Mouse (Mus musculus) stomach, postnatal 0 days (tissue): ENCODE results near the gene Fgfr4. TPM values are rescaled to one million over a fixed set of nuclear protein-coding genes. Genes with fewer than 3 reads are reported as not detected.
"Not testable (repeated sequence)": the region's sequence is repeated elsewhere in the genome, so short reads cannot be mapped to it uniquely, and the experiment has no call there.

Experiments
- ATAC-seq: fragments of 200-750 bp; cut with Nextera tagmentation; 2 replicates; pipeline ENCODE4 v1.8.0; 2017; ENCODE audit not compliant: low FRiP score, low TSS enrichment
- DNase-seq: peaks from one replicate; pipeline ENCODE4 v3.0.0-alpha.2; 2016; ENCODE audit warnings: low spot score
- H3K27ac ChIP-seq: fragments of 300-500 bp; sonication (generic); replicated peaks from 2 replicates; pipeline ENCODE4 v1.5.1; 2014; ENCODE audit warnings: mild to moderate bottlenecking, control low read depth
- H3K27me3 ChIP-seq: fragments of 300-500 bp; sonication (generic); 2 replicates; pipeline ENCODE4 v1.6.1; 2014; ENCODE audit warnings: low read length; ENCODE audit not compliant: control insufficient read depth, insufficient read depth
- H3K36me3 ChIP-seq: fragments of 300-500 bp; sonication (generic); 2 replicates; pipeline ENCODE4 v1.6.1; 2014; ENCODE audit warnings: low read length, mixed read lengths; ENCODE audit not compliant: control insufficient read depth, insufficient read depth
- H3K4me1 ChIP-seq: fragments of 300-500 bp; sonication (generic); replicated peaks from 2 replicates; pipeline ENCODE4 v1.6.1; 2014; ENCODE audit warnings: antibody characterized with exemption; ENCODE audit not compliant: control insufficient read depth, insufficient read depth
- H3K4me2 ChIP-seq: fragments of 300-500 bp; sonication (generic); replicated peaks from 2 replicates; pipeline ENCODE4 v1.6.1; 2014; ENCODE audit warnings: low read depth, mild to moderate bottlenecking, control low read depth, moderate library complexity
- H3K4me3 ChIP-seq: fragments of 300-500 bp; sonication (generic); 2 replicates; pipeline ENCODE4 v1.5.1; 2014; ENCODE audit warnings: low read depth, low read length, control low read depth
- H3K9ac ChIP-seq: fragments of 300-500 bp; sonication (generic); 2 replicates; pipeline ENCODE4 v1.6.1; 2014; ENCODE audit warnings: mild to moderate bottlenecking, low read length, control low read depth, mixed read lengths
- H3K9me3 ChIP-seq: fragments of 300-500 bp; sonication (generic); 2 replicates; pipeline ENCODE4 v1.6.1; 2016; ENCODE audit warnings: low read length; ENCODE audit not compliant: control insufficient read depth
- CTCF ChIP-seq: IDR thresholded peaks from 2 replicates; pipeline ENCODE4 v1.5.1; 2016; ENCODE audit warnings: antibody characterized with exemption, low read depth, mild to moderate bottlenecking, moderate library complexity
- EP300 ChIP-seq: optimal IDR thresholded peaks from 2 replicates; pipeline ENCODE3; 2016; ENCODE audit warnings: antibody characterized with exemption
- WGBS: fragments of 180-500 bp; shearing (Covaris S2); extraction: QIAGEN DNeasy Blood & Tissue Kit; methylation state at CpG from one replicate; pipeline ENCODE4 v1.1.7; 2014; 5-methylcytosine and 5-hydroxymethylcytosine counted together
- polyA plus RNA-seq: library from polyadenylated mRNA; unstranded; fragments of >200 nt; fragmentation: Nextera tagmentation; extraction: Ambion mirVana; gene quantifications from 2 replicates; pipeline ENCODE4 v1.2.1, GENCODE M21; 2015

Gene Fgfr4
- polyA plus RNA-seq, 1 experiment from 2014 or later, result 1.4 TPM

- DNase-seq, result no peak
- no peak for ATAC-seq
- peak; percentile 61 for TF ChIP-seq CTCF
- no peak for TF ChIP-seq EP300
- no peaks in the 10 kb centered on the region for H3K4me1 ChIP-seq
- H3K27me3 ChIP-seq, result no peaks in the 10 kb centered on the region
- WGBS, result 70% methylated on average over 4 of the region's 4 CpGs
- H3K9ac ChIP-seq, result no peak overlapping the region
- H3K36me3 ChIP-seq, result no peaks in the 10 kb centered on the region
- H3K4me3 ChIP-seq, result no peak overlapping the region
- no peak overlapping the region for H3K27ac ChIP-seq
- no peaks in the 10 kb centered on the region for H3K9me3 ChIP-seq
- no peak overlapping the region for H3K4me2 ChIP-seq
These were observed 25.6 kb downstream of the Fgfr4 start for GRCm38 (mm10) chr13:55177903-55178496.

GRCm38 (mm10) chr13:55178556-55178955, 26.1 kb downstream of the Fgfr4 start:
- peak; percentile 19; the same call in 1 of the 2 replicates for ATAC-seq
- Histone ChIP-seq H3K4me3 (no peak overlapping the region), H3K9ac (no peak overlapping the region), H3K27ac (no peak overlapping the region), H3K4me2 (no peak overlapping the region), H3K4me1 (no peaks in the 10 kb centered on the region), H3K27me3 (no peaks in the 10 kb centered on the region), H3K9me3 (no peaks in the 10 kb centered on the region), H3K36me3 (no peaks in the 10 kb centered on the region)
- 31% methylated on average over 2 of the region's 2 CpGs for WGBS
- no peak for TF ChIP-seq EP300
- TF ChIP-seq CTCF, result peak; percentile 91
- DNase-seq, result peak; percentile 81

- WGBS, result 90% methylated on average over 3 of the region's 3 CpGs
These were observed 27.2 kb downstream of the Fgfr4 start for GRCm38 (mm10) chr13:55179591-55179990.

GRCm38 (mm10) chr13:55181786-55182172, 29.3 kb downstream of the Fgfr4 start:
- 75% methylated on average over 2 of the region's 2 CpGs for WGBS
- H3K27ac ChIP-seq, result peak overlapping the region; percentile 85
- no peak for ATAC-seq

More at GRCm38 (mm10) chr13:55179591-55179990, 27.2 kb downstream of the Fgfr4 start:
- Histone ChIP-seq H3K4me1 (no peaks in the 10 kb centered on the region), H3K9me3 (no peaks in the 10 kb centered on the region), H3K27ac (no peak overlapping the region), H3K4me2 (no peak overlapping the region), H3K36me3 (no peaks in the 10 kb centered on the region), H3K27me3 (no peaks in the 10 kb centered on the region), H3K4me3 (no peak overlapping the region), H3K9ac (no peak overlapping the region)
- DNase-seq (no peak), ATAC-seq (no peak)
- no peak for TF ChIP-seq CTCF
- no peak for TF ChIP-seq EP300

DNA sequence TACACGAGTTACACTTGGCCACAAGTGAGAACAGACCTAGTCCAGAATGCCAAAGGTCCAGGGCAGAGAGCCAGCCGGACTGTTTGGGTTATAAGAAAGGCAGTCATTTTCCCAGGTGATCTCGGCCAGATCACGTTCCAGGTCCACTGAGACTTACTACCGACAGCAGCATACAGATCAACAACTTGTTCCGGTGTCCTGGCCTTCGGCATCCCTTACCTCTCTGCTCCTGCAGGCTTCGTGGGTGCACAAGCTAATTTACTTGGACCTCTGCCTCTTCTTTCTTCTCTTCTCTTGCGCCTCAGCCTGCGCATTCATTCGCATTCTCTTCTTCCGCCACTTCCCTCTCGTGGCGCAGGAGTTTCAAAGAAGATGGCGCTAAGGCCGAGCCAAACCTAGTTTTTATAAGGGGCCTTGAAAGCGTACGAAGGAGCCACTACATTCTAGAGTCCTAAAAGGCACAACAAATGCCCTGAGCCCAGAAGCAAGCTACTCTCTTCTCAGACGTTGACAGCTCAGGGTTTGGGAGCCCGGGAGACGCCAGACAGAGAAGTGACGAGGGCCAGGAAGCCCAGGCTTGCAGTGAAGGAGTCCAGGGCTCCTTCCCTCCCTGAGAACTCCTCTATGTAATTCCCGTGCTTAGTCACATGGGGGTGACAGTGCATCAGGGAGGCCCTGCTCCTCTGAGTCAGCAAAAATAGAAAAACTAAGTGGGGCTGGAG, 29.9 kb downstream of the Fgfr4 start:
- H3K9ac ChIP-seq, result peak overlapping the region; percentile 43
- peak overlapping the region; percentile 60 for H3K4me2 ChIP-seq
- H3K4me1 ChIP-seq, result no peaks in the 10 kb centered on the region
- peak overlapping the region; percentile 40 for H3K4me3 ChIP-seq
- H3K27me3 ChIP-seq, result no peaks in the 10 kb centered on the region
- peak; percentile 79 for DNase-seq
- no peaks in the 10 kb centered on the region for H3K9me3 ChIP-seq
- WGBS, result 2% methylated on average over 23 of the region's 23 CpGs
- ATAC-seq, result peak; percentile 92
- TF ChIP-seq CTCF, result peak; percentile 77
- no peak for TF ChIP-seq EP300
- no peaks in the 10 kb centered on the region for H3K36me3 ChIP-seq
- H3K27ac ChIP-seq, result peak overlapping the region; percentile 85

More at GRCm38 (mm10) chr13:55181786-55182172, 29.3 kb downstream of the Fgfr4 start:
- no peak for DNase-seq
- no peak for TF ChIP-seq CTCF
- no peak for TF ChIP-seq EP300
- Histone ChIP-seq H3K4me2 (peak overlapping the region; percentile 60), H3K4me1 (no peaks in the 10 kb centered on the region), H3K9me3 (no peaks in the 10 kb centered on the region), H3K36me3 (no peaks in the 10 kb centered on the region), H3K27me3 (no peaks in the 10 kb centered on the region), H3K4me3 (peak overlapping the region; percentile 40), H3K9ac (peak overlapping the region; percentile 43; the same call in 1 of the 2 replicates)

- no peaks in the 10 kb centered on the region for H3K4me1 ChIP-seq
- no peak for TF ChIP-seq EP300
- no peak for TF ChIP-seq CTCF
- no peaks in the 10 kb centered on the region for H3K9me3 ChIP-seq
- H3K4me2 ChIP-seq, result no peak overlapping the region
- H3K27me3 ChIP-seq, result no peaks in the 10 kb centered on the region
- DNase-seq (peak; percentile 25), ATAC-seq (peak; percentile 77)
- no peak overlapping the region for H3K9ac ChIP-seq
- H3K4me3 ChIP-seq, result no peak overlapping the region
- H3K36me3 ChIP-seq, result no peaks in the 10 kb centered on the region
- no peak overlapping the region for H3K27ac ChIP-seq
- WGBS, result 72% methylated on average over 6 of the region's 6 CpGs
These were observed 30.9 kb downstream of the Fgfr4 start for GRCm38 (mm10) chr13:55183382-55183781.

DNA sequence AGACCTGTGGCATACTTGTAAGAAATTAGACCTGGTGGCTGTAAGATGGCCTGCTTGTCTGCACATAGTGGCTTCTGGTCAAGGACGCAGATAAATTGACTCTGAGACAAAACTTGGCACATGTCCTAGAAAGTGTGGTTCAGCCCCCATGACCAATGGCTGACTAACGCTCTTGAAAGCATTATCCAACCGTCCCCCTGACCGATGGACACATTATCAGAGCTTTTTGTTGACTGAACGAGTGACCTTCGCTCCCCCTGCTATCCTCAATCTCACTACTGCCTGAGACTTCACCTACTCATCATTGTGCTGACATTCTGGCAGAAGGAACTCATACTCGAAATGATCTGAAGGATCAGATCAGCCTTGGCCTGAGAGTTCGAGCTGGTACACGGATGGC, 34.6 kb downstream of the Fgfr4 start:
- not testable (repeated sequence) for H3K4me2 ChIP-seq, H3K9me3 ChIP-seq, H3K27ac ChIP-seq, H3K27me3 ChIP-seq, H3K36me3 ChIP-seq, ATAC-seq, H3K4me1 ChIP-seq, H3K4me3 ChIP-seq, DNase-seq, H3K9ac ChIP-seq
- 16% methylated on average over 3 of the region's 9 CpGs for WGBS
